36 mouse cellular contexts compared by ENCODE assay signal in genomic region chr4:41046254-41046795, GRCm38 (mm10). TPM values are rescaled to one million over a fixed set of nuclear protein-coding genes. Genes with fewer than 3 reads are reported as not detected.
DNase-seq lines count a peak whose midpoint lies in the region; ATAC-seq and TF ChIP-seq lines count a peak whose summit lies in the region.
"Had no signal": no experiment of that assay in that cellular context is flagged by ENCODE, and none has a peak within 500 bp of the region (broad histone marks: within the 10 kb centered on the region; RNA-seq: fewer than 3 reads in every experiment).

No protein-coding gene starts in this region.

- peak overlapping the region; percentile 93 for H3K27ac ChIP-seq in heart, adult 2 months
- H3K27ac ChIP-seq in heart, embryonic 11.5 days (ENCODE audit: low read depth, low read length): no peak overlapping the region
- H3K27ac ChIP-seq in kidney, embryonic 14.5 days (ENCODE audit: low read depth, low read length): no peak overlapping the region
- H3K27ac ChIP-seq in midbrain, embryonic 13.5 days: no peak overlapping the region
- H3K27ac ChIP-seq: embryonic facial prominence, embryonic 13.5 days; forebrain, embryonic 10.5 days; hindbrain, embryonic 13.5 days; stomach, embryonic 15.5 days had no signal

- no peak for TF ChIP-seq POLR2A in heart, adult 2 months (IDR thresholded peaks at IDR 0.05; ENCODE audit: insufficient read depth, low read depth, low read length)

- ATAC-seq in heart, embryonic 11.5 days (replicated peaks; ENCODE audit: insufficient number of reproducible peaks, low FRiP score, low TSS enrichment): no peak
- ATAC-seq in kidney, embryonic 14.5 days (ENCODE audit: low FRiP score, low TSS enrichment): no peak
- ATAC-seq in midbrain, embryonic 13.5 days: no peak
- ATAC-seq: forebrain, embryonic 16.5 days; intestine, embryonic 16.5 days; midbrain, embryonic 16.5 days had no signal

- H3K4me1 ChIP-seq in heart, adult 2 months (ENCODE audit: control insufficient read depth, insufficient read depth, low read length): peaks cover 8% of the 10 kb centered on the region
- peaks cover 4% of the 10 kb centered on the region for H3K4me1 ChIP-seq in heart, embryonic 11.5 days (ENCODE audit: control insufficient read depth, insufficient read depth, low read length)
- H3K4me1 ChIP-seq in kidney, embryonic 14.5 days (ENCODE audit: control insufficient read depth, insufficient read depth, low read length): no peaks in the 10 kb centered on the region; the same call in 1 of the 2 replicates
- H3K4me1 ChIP-seq in midbrain, embryonic 13.5 days (replicated peaks): peaks cover 4% of the 10 kb centered on the region; the same call in 1 of the 2 replicates

- no peaks in the 10 kb centered on the region for H3K79me2 ChIP-seq in heart, adult 2 months (replicated peaks; ENCODE audit: control insufficient read depth, insufficient read depth, low read length)

- no peaks in the 10 kb centered on the region for H3K9me3 ChIP-seq in heart, embryonic 11.5 days (replicated peaks; ENCODE audit: control insufficient read depth, low read length)
- no peaks in the 10 kb centered on the region for H3K9me3 ChIP-seq in kidney, embryonic 14.5 days (ENCODE audit: control insufficient read depth, low read length)
- no peaks in the 10 kb centered on the region for H3K9me3 ChIP-seq in midbrain, embryonic 13.5 days
- H3K9me3 ChIP-seq: embryonic facial prominence, embryonic 13.5 days; forebrain, embryonic 10.5 days; hindbrain, embryonic 13.5 days; stomach, embryonic 15.5 days had no signal

- H3K9ac ChIP-seq in heart, adult 2 months (ENCODE audit: low read depth, low read length): peak overlapping the region; percentile 72
- H3K9ac ChIP-seq in heart, embryonic 11.5 days (ENCODE audit: low read depth, low read length): no peak overlapping the region
- no peak overlapping the region for H3K9ac ChIP-seq in kidney, embryonic 14.5 days (ENCODE audit: low read depth, low read length)
- H3K9ac ChIP-seq in midbrain, embryonic 13.5 days (replicated peaks): no peak overlapping the region
- H3K9ac ChIP-seq: embryonic facial prominence, embryonic 13.5 days; hindbrain, embryonic 13.5 days; lung, embryonic 14.5 days; stomach, embryonic 15.5 days had no signal

- 71% methylated on average over 13 of the region's 13 CpGs for WGBS in heart, adult 2 months
- 76% methylated on average over 13 of the region's 13 CpGs for WGBS in heart, embryonic 11.5 days (ENCODE audit: insufficient replicate concordance)
- 79% methylated on average over 13 of the region's 13 CpGs for WGBS in kidney, embryonic 14.5 days
- WGBS in midbrain, embryonic 13.5 days: 82% methylated on average over 13 of the region's 13 CpGs

- intact Hi-C loops in heart, adult 2 months (cut with DNase I): loop anchor here (10.0 kb wide), 1 partner anchor 202 kb away; no protein-coding TSS in a partner anchor

- TF ChIP-seq CTCF in heart, adult 2 months (IDR thresholded peaks at IDR 0.05): no peak

- H3K4me3 ChIP-seq in heart, adult 2 months: peak overlapping the region; percentile 45
- no peak overlapping the region for H3K4me3 ChIP-seq in heart, embryonic 11.5 days (ENCODE audit: low read depth, low read length)
- H3K4me3 ChIP-seq in kidney, embryonic 14.5 days (ENCODE audit: low read length): no peak overlapping the region
- H3K4me3 ChIP-seq in midbrain, embryonic 13.5 days (replicated peaks): no peak overlapping the region
- H3K4me3 ChIP-seq: embryonic facial prominence, embryonic 13.5 days; forebrain, embryonic 10.5 days; hindbrain, embryonic 13.5 days; stomach, embryonic 15.5 days had no signal

- H3K27me3 ChIP-seq in heart, adult 2 months (ENCODE audit: control insufficient read depth, insufficient read depth, low read length): no peaks in the 10 kb centered on the region
- H3K27me3 ChIP-seq in heart, embryonic 11.5 days (ENCODE audit: control insufficient read depth, insufficient read depth, low read length): no peaks in the 10 kb centered on the region
- no peaks in the 10 kb centered on the region for H3K27me3 ChIP-seq in kidney, embryonic 14.5 days (ENCODE audit: control insufficient read depth, insufficient read depth, low read length)
- H3K27me3 ChIP-seq in midbrain, embryonic 13.5 days: no peaks in the 10 kb centered on the region
- H3K27me3 ChIP-seq: embryonic facial prominence, embryonic 13.5 days; hindbrain, embryonic 13.5 days; stomach, embryonic 15.5 days had no signal

- peaks cover 3% of the 10 kb centered on the region; the same call in 1 of the 2 replicates for H3K36me3 ChIP-seq in heart, adult 2 months (ENCODE audit: control insufficient read depth, insufficient read depth, low read length)
- H3K36me3 ChIP-seq in heart, embryonic 11.5 days (ENCODE audit: control insufficient read depth, insufficient read depth, low read length): no peaks in the 10 kb centered on the region
- H3K36me3 ChIP-seq in kidney, embryonic 14.5 days (ENCODE audit: control insufficient read depth, insufficient read depth, low read length): no peaks in the 10 kb centered on the region
- H3K36me3 ChIP-seq in midbrain, embryonic 13.5 days: no peaks in the 10 kb centered on the region
- H3K36me3 ChIP-seq: embryonic facial prominence, embryonic 13.5 days; forebrain, embryonic 10.5 days; hindbrain, embryonic 13.5 days; stomach, embryonic 15.5 days had no signal

- no peak for TF ChIP-seq EP300 in heart, adult 2 months (IDR thresholded peaks at IDR 0.05; ENCODE audit: insufficient read depth, low read depth, low read length)

- no peak for DNase-seq in heart, adult 2 months
- DNase-seq in kidney, adult 8-10 months: peak; percentile 53 to 62
- DNase-seq in kidney, adult 9 months: peak; percentile 68
- peak; percentile 63 to 66 for DNase-seq in kidney, postnatal 36 days
- DNase-seq in frontal cortex, postnatal 10 days (ENCODE audit: low spot score in 2 of 2): no peak
- DNase-seq: adrenal gland, postnatal 14 days; cerebellum, adult 18-20 months; cerebellum, postnatal 10 days; gastrocnemius, postnatal 14 days; heart, adult 18-20 months; lung, embryonic 14.5 days; lung, postnatal 14 days; right cerebral cortex, postnatal 25 days; thymus, adult 18-20 months; thymus, postnatal 25 days had no signal

- H3K4me2 ChIP-seq in heart, embryonic 11.5 days: no peak overlapping the region
- H3K4me2 ChIP-seq in kidney, embryonic 14.5 days (replicated peaks; ENCODE audit: low read depth, low read length): no peak overlapping the region
- H3K4me2 ChIP-seq in midbrain, embryonic 13.5 days (replicated peaks): no peak overlapping the region
- H3K4me2 ChIP-seq: embryonic facial prominence, embryonic 13.5 days; hindbrain, embryonic 13.5 days; lung, embryonic 14.5 days; stomach, embryonic 15.5 days had no signal

RNA-seq across cellular contexts. Expression of gene Aqp7, which starts 1.6 kb away (rescaled TPM):
- total RNA-seq in heart, adult 2 months (2021): 10 to 100 TPM; 21.6 to 33.0 TPM
- 32.7 and 53.4 TPM in 2 replicates for polyA plus RNA-seq in heart, adult 2 months (2012; rRNA removed)
- 0.14 and 0.20 TPM in 2 replicates for polyA plus RNA-seq in heart, embryonic 11.5 days (2014; fragmentation: Nextera tagmentation; extraction: Ambion mirVana)
- polyA plus RNA-seq in kidney, embryonic 14.5 days (2014; fragmentation: Nextera tagmentation; extraction: Ambion mirVana): 0.46 and 0.53 TPM in 2 replicates
- polyA plus RNA-seq in midbrain, embryonic 13.5 days (2015; fragmentation: Nextera tagmentation; extraction: Ambion mirVana): 0.15 TPM in 1 of 2 replicates, not detected in the other
- total RNA-seq: common myeloid progenitor, adult 5-6 weeks; left cerebral cortex, adult 18-20 months; left cerebral cortex, postnatal 14 days; MEL; neutrophil, adult 5-6 weeks had no signal
- polyA plus RNA-seq: forebrain, embryonic 16.5 days; heart, embryonic 14.5 days; hindbrain, embryonic 13.5 days; limb, embryonic 11.5 days; lung, embryonic 14.5 days; midbrain, embryonic 16.5 days; neural tube, embryonic 11.5 days had no signal

RNA-seq across cellular contexts. Expression of gene Aqp3, which starts 51.7 kb away (rescaled TPM):
- total RNA-seq in heart, adult 2 months (2021): not detected
- 0.20 and 4.2 TPM in 2 replicates for polyA plus RNA-seq in heart, adult 2 months (2012; rRNA removed)
- polyA plus RNA-seq in heart, embryonic 11.5 days (2014; fragmentation: Nextera tagmentation; extraction: Ambion mirVana): 3.7 and 7.3 TPM in 2 replicates
- polyA plus RNA-seq in kidney, embryonic 14.5 days (2014; fragmentation: Nextera tagmentation; extraction: Ambion mirVana): 12.8 and 13.3 TPM in 2 replicates
- polyA plus RNA-seq in midbrain, embryonic 13.5 days (2015; fragmentation: Nextera tagmentation; extraction: Ambion mirVana): 0.08 and 0.18 TPM in 2 replicates
- total RNA-seq: adrenal gland, postnatal 14 days; common myeloid progenitor, adult 5-6 weeks; gastrocnemius, postnatal 14 days; heart, postnatal 25 days; layer of hippocampus, adult 18-20 months; left cerebral cortex, adult 18-20 months; left cerebral cortex, postnatal 14 days; liver, adult 2 months had no signal
- polyA plus RNA-seq: hindbrain, embryonic 13.5 days; liver, adult 2 months had no signal

Comparison
In these comparisons a context has a peak if more than half of its experiments do, and no peak if none do; other contexts are left out.
1. RNA of gene Aqp7, which starts 1.6 kb away (polyA plus RNA-seq): 32.7 to 53.4 TPM in heart, adult 2 months; 0.46 to 0.53 TPM in kidney, embryonic 14.5 days, 0.14 to 0.20 TPM in heart, embryonic 11.5 days and 0.15 TPM in midbrain, embryonic 13.5 days; every median in the first group is over 10 times any median in the second.
2. DNase-seq: peak in kidney, adult 8-10 months (2 of 2), kidney, adult 9 months (single experiment) and kidney, postnatal 36 days (2 of 2); none in heart, adult 2 months (0 of 2) and frontal cortex, postnatal 10 days (0 of 2).